In genomic region chr9:41206717-41207116, GRCm38 (mm10) we compare ENCODE assay signal across 9 mouse cellular contexts. TPM values are rescaled to one million over a fixed set of nuclear protein-coding genes. Genes with fewer than 3 reads are reported as not detected.
A peak's percentile ranks its signal among the peaks of the same experiment; 100 is the strongest.
DNase-seq lines count a peak whose midpoint lies in the region; ATAC-seq and TF ChIP-seq lines count a peak whose summit lies in the region.
"Had no signal": no experiment of that assay in that cellular context is flagged by ENCODE, and none has a peak within 500 bp of the region (broad histone marks: within the 10 kb centered on the region; RNA-seq: fewer than 3 reads in every experiment).

No protein-coding gene starts in this region.

- peak overlapping the region; percentile 70; the same call in 1 of the 2 replicates for H3K4me2 ChIP-seq in heart, embryonic 13.5 days
- no peak overlapping the region for H3K4me2 ChIP-seq in midbrain, embryonic 12.5 days (replicated peaks)
- H3K4me2 ChIP-seq in midbrain, embryonic 11.5 days, result no peak overlapping the region
- H3K4me2 ChIP-seq in forebrain, postnatal 0 days (ENCODE audit: low read depth), result no peak overlapping the region
- H3K4me2 ChIP-seq in neural tube, embryonic 15.5 days, result no peak overlapping the region

- H3K36me3 ChIP-seq in heart, embryonic 13.5 days, result no peaks in the 10 kb centered on the region
- H3K36me3 ChIP-seq in midbrain, embryonic 12.5 days, result no peaks in the 10 kb centered on the region
- H3K36me3 ChIP-seq in midbrain, embryonic 11.5 days (ENCODE audit: control insufficient read depth, insufficient read depth, low read length), result no peaks in the 10 kb centered on the region
- no peaks in the 10 kb centered on the region for H3K36me3 ChIP-seq in forebrain, postnatal 0 days (ENCODE audit: insufficient read depth)
- no peaks in the 10 kb centered on the region for H3K36me3 ChIP-seq in neural tube, embryonic 15.5 days
- H3K36me3 ChIP-seq: neural tube, embryonic 12.5 days had no signal

- ATAC-seq in heart, embryonic 13.5 days (ENCODE audit: extremely low read depth, insufficient number of reproducible peaks, low FRiP score, low TSS enrichment), result no peak
- no peak for ATAC-seq in midbrain, embryonic 12.5 days (ENCODE audit: low FRiP score, low read depth)
- ATAC-seq in midbrain, embryonic 11.5 days (ENCODE audit: low FRiP score), result no peak
- no peak for ATAC-seq in forebrain, postnatal 0 days
- ATAC-seq in neural tube, embryonic 15.5 days (ENCODE audit: low FRiP score), result no peak; the same call in 1 of the 2 replicates

- intact Hi-C loops in heart, postnatal 10 days (cut with DNase I), result no loop called here

- DNase-seq in heart, postnatal 10 days, result no peak
- DNase-seq in midbrain, embryonic 11.5 days (ENCODE audit: low spot score, missing footprints), result no peak
- no peak for DNase-seq in forebrain, postnatal 0 days
- no peak for DNase-seq in frontal cortex, postnatal 36 days (ENCODE audit: low spot score in 2 of 2)

- WGBS in heart, embryonic 13.5 days, result 81% methylated on average over 12 of the region's 12 CpGs
- WGBS in midbrain, embryonic 12.5 days, result 87% methylated on average over 12 of the region's 12 CpGs
- 85% methylated on average over 12 of the region's 12 CpGs for WGBS in midbrain, embryonic 11.5 days
- WGBS in forebrain, postnatal 0 days, result 85% methylated on average over 12 of the region's 12 CpGs
- WGBS in neural tube, embryonic 15.5 days, result 78% methylated on average over 12 of the region's 12 CpGs

- no peaks in the 10 kb centered on the region for H3K9me3 ChIP-seq in heart, embryonic 13.5 days
- no peaks in the 10 kb centered on the region for H3K9me3 ChIP-seq in midbrain, embryonic 12.5 days
- no peaks in the 10 kb centered on the region for H3K9me3 ChIP-seq in midbrain, embryonic 11.5 days (ENCODE audit: control insufficient read depth, low read length)
- no peaks in the 10 kb centered on the region for H3K9me3 ChIP-seq in forebrain, postnatal 0 days (ENCODE audit: low read length)
- no peaks in the 10 kb centered on the region for H3K9me3 ChIP-seq in neural tube, embryonic 15.5 days (replicated peaks)
- H3K9me3 ChIP-seq: neural tube, embryonic 12.5 days had no signal

- H3K4me1 ChIP-seq in heart, embryonic 13.5 days, result peaks cover 5% of the 10 kb centered on the region
- peaks cover under 1% of the 10 kb centered on the region; the same call in 1 of the 2 replicates for H3K4me1 ChIP-seq in midbrain, embryonic 12.5 days
- peaks cover 3% of the 10 kb centered on the region; the same call in 1 of the 2 replicates for H3K4me1 ChIP-seq in midbrain, embryonic 11.5 days (ENCODE audit: control insufficient read depth, insufficient read depth, low read length)
- no peaks in the 10 kb centered on the region; the same call in 1 of the 2 replicates for H3K4me1 ChIP-seq in forebrain, postnatal 0 days (ENCODE audit: insufficient read depth)
- H3K4me1 ChIP-seq in neural tube, embryonic 15.5 days, result peaks cover 7% of the 10 kb centered on the region

- H3K27me3 ChIP-seq in heart, embryonic 13.5 days (replicated peaks), result no peaks in the 10 kb centered on the region
- H3K27me3 ChIP-seq in midbrain, embryonic 12.5 days, result no peaks in the 10 kb centered on the region
- H3K27me3 ChIP-seq in midbrain, embryonic 11.5 days (ENCODE audit: control insufficient read depth, insufficient read depth, low read length), result no peaks in the 10 kb centered on the region
- H3K27me3 ChIP-seq in forebrain, postnatal 0 days (ENCODE audit: insufficient read depth, low read length), result no peaks in the 10 kb centered on the region
- no peaks in the 10 kb centered on the region for H3K27me3 ChIP-seq in neural tube, embryonic 15.5 days (replicated peaks)
- H3K27me3 ChIP-seq: neural tube, embryonic 12.5 days; Patski had no signal

- peak overlapping the region; percentile 69; the same call in 1 of the 2 replicates for H3K9ac ChIP-seq in heart, embryonic 13.5 days
- H3K9ac ChIP-seq in midbrain, embryonic 12.5 days (replicated peaks), result no peak overlapping the region
- H3K9ac ChIP-seq in midbrain, embryonic 11.5 days (ENCODE audit: low read length), result no peak overlapping the region; the same call in 1 of the 2 replicates
- H3K9ac ChIP-seq in forebrain, postnatal 0 days, result no peak overlapping the region
- H3K9ac ChIP-seq in neural tube, embryonic 15.5 days (replicated peaks), result no peak overlapping the region
- H3K9ac ChIP-seq: neural tube, embryonic 12.5 days had no signal

- no peak for TF ChIP-seq CTCF in forebrain, postnatal 0 days (IDR thresholded peaks at IDR 0.05; ENCODE audit: low read depth)

- H3K4me3 ChIP-seq in heart, embryonic 13.5 days, result no peak overlapping the region
- no peak overlapping the region for H3K4me3 ChIP-seq in midbrain, embryonic 12.5 days
- no peak overlapping the region for H3K4me3 ChIP-seq in midbrain, embryonic 11.5 days (ENCODE audit: low read depth, low read length)
- no peak overlapping the region for H3K4me3 ChIP-seq in forebrain, postnatal 0 days (ENCODE audit: low read depth, low read length)
- no peak overlapping the region for H3K4me3 ChIP-seq in neural tube, embryonic 15.5 days (replicated peaks)

- peak overlapping the region; percentile 95 for H3K27ac ChIP-seq in heart, embryonic 13.5 days (replicated peaks)
- H3K27ac ChIP-seq in midbrain, embryonic 12.5 days (replicated peaks), result peak overlapping the region; percentile 83; the same call in 1 of the 2 replicates
- no peak overlapping the region for H3K27ac ChIP-seq in midbrain, embryonic 11.5 days (ENCODE audit: low read depth, low read length)
- peak overlapping the region; percentile 93; the same call in 1 of the 2 replicates for H3K27ac ChIP-seq in forebrain, postnatal 0 days (ENCODE audit: low read depth, low read length)
- peak overlapping the region; percentile 87 for H3K27ac ChIP-seq in neural tube, embryonic 15.5 days (replicated peaks)
- H3K27ac ChIP-seq: neural tube, embryonic 12.5 days had no signal

RNA-seq across cellular contexts. Expression of gene Ubash3b, which starts 45.2 kb away (rescaled TPM):
- polyA plus RNA-seq in heart, embryonic 13.5 days (2015; fragmentation: Nextera tagmentation; extraction: Ambion mirVana), result 8.5 and 9.3 TPM in 2 replicates
- total RNA-seq in heart, postnatal 10 days (2021), result 1 to 10 TPM; 2.9 to 3.7 TPM
- 8.1 and 10.1 TPM in 2 replicates for polyA plus RNA-seq in midbrain, embryonic 12.5 days (2016; fragmentation: Nextera tagmentation; extraction: Ambion mirVana)
- 9.4 and 9.5 TPM in 2 replicates for polyA plus RNA-seq in midbrain, embryonic 11.5 days (2014; fragmentation: Nextera tagmentation; extraction: Ambion mirVana)
- total RNA-seq in forebrain, postnatal 0 days (2014; rRNA removed), result 17.8 and 23.8 TPM in 2 replicates
- 17.1 and 25.4 TPM in 2 replicates for polyA plus RNA-seq in forebrain, postnatal 0 days (2015; fragmentation: Nextera tagmentation; extraction: Ambion mirVana)
- 23.7 and 28.4 TPM in 2 replicates for polyA plus RNA-seq in neural tube, embryonic 15.5 days (2015; fragmentation: Nextera tagmentation; extraction: Ambion mirVana)
